Mouse (Mus musculus): Measurements from ENCODE around the gene Ambra1. TPM values are rescaled to one million over a fixed set of nuclear protein-coding genes. Genes with fewer than 3 reads are reported as not detected.

The Ambra1 gene
- total RNA-seq, 1 experiment from 2014 or later, result 41.9 TPM

- ATAC-seq (ENCODE audit: extremely low read depth, insufficient number of reproducible peaks, low FRiP score, poor library complexity, severe bottlenecking), result no peak
These were observed 174.8 kb downstream of the Ambra1 start for GRCm38 (mm10) chr2:91904618-91905307.

- ATAC-seq (ENCODE audit: extremely low read depth, insufficient number of reproducible peaks, low FRiP score, poor library complexity, severe bottlenecking), result no peak
These were observed 176.2 kb downstream of the Ambra1 start for GRCm38 (mm10) chr2:91906141-91906540.

GRCm38 (mm10) chr2:91912616-91913015 lies 182.7 kb downstream of the Ambra1 start:
- ATAC-seq (ENCODE audit: extremely low read depth, insufficient number of reproducible peaks, low FRiP score, poor library complexity, severe bottlenecking), result no peak

GRCm38 (mm10) chr2:91913328-91914110 lies 183.6 kb downstream of the Ambra1 start:
- ATAC-seq (ENCODE audit: extremely low read depth, insufficient number of reproducible peaks, low FRiP score, poor library complexity, severe bottlenecking), result no peak

- no peak for ATAC-seq (ENCODE audit: extremely low read depth, insufficient number of reproducible peaks, low FRiP score, poor library complexity, severe bottlenecking)
These were observed 186.5 kb downstream of the Ambra1 start for GRCm38 (mm10) chr2:91916346-91916977.

- ATAC-seq (ENCODE audit: extremely low read depth, insufficient number of reproducible peaks, low FRiP score, poor library complexity, severe bottlenecking), result no peak
These were observed 187.2 kb downstream of the Ambra1 start for GRCm38 (mm10) chr2:91917096-91917495.

GRCm38 (mm10) chr2:91920130-91920529 lies 190.2 kb downstream of the Ambra1 start:
- no peak for ATAC-seq (ENCODE audit: extremely low read depth, insufficient number of reproducible peaks, low FRiP score, poor library complexity, severe bottlenecking)

GRCm38 (mm10) chr2:91921181-91921789 lies 191.4 kb downstream of the Ambra1 start:
- no peak for ATAC-seq (ENCODE audit: extremely low read depth, insufficient number of reproducible peaks, low FRiP score, poor library complexity, severe bottlenecking)

- ATAC-seq (ENCODE audit: extremely low read depth, insufficient number of reproducible peaks, low FRiP score, poor library complexity, severe bottlenecking), result no peak
These were observed 192.0 kb downstream of the Ambra1 start for GRCm38 (mm10) chr2:91921790-91922570.

GRCm38 (mm10) chr2:91922586-91923414 lies 192.9 kb downstream of the Ambra1 start:
- ATAC-seq (ENCODE audit: extremely low read depth, insufficient number of reproducible peaks, low FRiP score, poor library complexity, severe bottlenecking), result no peak

GRCm38 (mm10) chr2:91923415-91924337 lies 193.7 kb downstream of the Ambra1 start:
- ATAC-seq (ENCODE audit: extremely low read depth, insufficient number of reproducible peaks, low FRiP score, poor library complexity, severe bottlenecking), result peak; percentile 34; the same call in 1 of the 2 replicates

GRCm38 (mm10) chr2:91924726-91925125 lies 194.8 kb downstream of the Ambra1 start:
- ATAC-seq (ENCODE audit: extremely low read depth, insufficient number of reproducible peaks, low FRiP score, poor library complexity, severe bottlenecking), result no peak

GRCm38 (mm10) chr2:91925442-91925841 lies 195.5 kb downstream of the Ambra1 start:
- ATAC-seq (ENCODE audit: extremely low read depth, insufficient number of reproducible peaks, low FRiP score, poor library complexity, severe bottlenecking), result no peak

- ATAC-seq (ENCODE audit: extremely low read depth, insufficient number of reproducible peaks, low FRiP score, poor library complexity, severe bottlenecking), result no peak
These were observed 197.0 kb downstream of the Ambra1 start, which contains the start of gene Chrm4 for GRCm38 (mm10) chr2:91926949-91927348. Gene Chrm4 (plus strand): TSS chr2:91927249.

GRCm38 (mm10) chr2:91927826-91928533 lies 198.0 kb downstream of the Ambra1 start:
- ATAC-seq (ENCODE audit: extremely low read depth, insufficient number of reproducible peaks, low FRiP score, poor library complexity, severe bottlenecking), result peak; percentile 21; the same call in 1 of the 2 replicates
